Mouse (Mus musculus): Measurements from ENCODE around the gene Mrps33. TPM values are rescaled to one million over a fixed set of nuclear protein-coding genes. Genes with fewer than 3 reads are reported as not detected.

The Mrps33 gene
- 205 and 207 TPM in 2 replicates for polyA plus RNA-seq (2016; fragmentation: Nextera tagmentation; extraction: Ambion mirVana)

DNA sequence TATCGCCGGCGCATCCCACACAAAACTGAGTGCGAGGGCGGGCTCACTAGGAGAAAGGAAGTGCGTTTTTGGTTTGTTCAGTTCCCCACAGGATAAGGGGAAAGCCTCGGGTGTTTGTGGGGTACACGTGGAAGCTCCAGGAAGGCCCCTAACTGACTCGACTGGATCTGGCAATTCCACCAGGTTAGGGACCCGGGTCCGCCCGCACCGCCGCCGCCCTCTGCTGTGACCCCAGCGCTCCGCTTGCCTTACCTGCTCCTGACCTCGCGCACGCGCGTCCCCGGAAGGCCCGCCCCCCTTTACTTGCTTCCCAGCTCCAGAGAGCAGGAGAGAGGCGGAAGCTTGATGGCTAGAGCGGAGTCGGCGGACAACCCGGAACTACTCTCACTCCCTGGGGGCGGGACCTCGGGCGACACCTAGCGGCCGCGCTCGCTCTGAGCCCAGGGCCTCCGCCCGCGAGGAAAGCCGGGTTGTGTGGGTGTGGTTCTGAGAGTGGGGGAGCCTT, at the start of gene Mrps33:
TSS of gene Mrps33 (minus strand) at position 377 of the 505 bp plus-strand sequence.
- no peaks in the 10 kb centered on the region for H3K9me3 ChIP-seq
- peak; percentile 98 for DNase-seq (ENCODE audit: low spot score)
- WGBS = under 1% methylated on average over 40 of the region's 40 CpGs
- H3K4me1 ChIP-seq = peaks cover 11% of the 10 kb centered on the region
- H3K27me3 ChIP-seq (replicated peaks; ENCODE audit: low read depth, poor library complexity, severe bottlenecking) = no peaks in the 10 kb centered on the region
- H3K27ac ChIP-seq (replicated peaks) = peak within 1 kb of the TSS; percentile 83
- H3K36me3 ChIP-seq (replicated peaks) = 0 out of 2 replicates have a peak, but pooled peaks cover 3% of the 10 kb centered on the region
- H3K4me3 ChIP-seq = peak within 1 kb of the TSS; percentile 70

DNA sequence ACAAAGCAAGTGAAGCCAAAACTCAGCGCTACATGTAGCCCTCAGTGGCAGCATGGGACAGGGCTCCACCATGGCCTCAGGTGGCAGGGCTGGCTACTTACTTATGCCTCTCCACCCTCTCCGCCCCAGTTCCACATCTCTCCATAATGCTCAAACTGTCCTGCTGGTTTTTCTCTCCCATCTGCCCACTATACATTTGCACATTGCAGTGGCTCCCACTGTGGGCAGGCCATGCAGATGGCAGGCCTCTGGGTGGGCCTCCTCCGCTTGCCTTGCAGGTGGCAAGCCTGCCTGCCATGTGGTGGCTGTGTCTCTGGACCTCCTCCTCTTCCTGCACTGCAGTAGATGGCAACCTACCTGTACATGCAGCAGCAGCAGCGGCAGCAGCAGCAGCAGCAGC, 38.9 kb upstream of the Mrps33 start:
- no peaks in the 10 kb centered on the region for H3K9me3 ChIP-seq
- 93% methylated on average over 4 of the region's 4 CpGs for WGBS
- H3K4me1 ChIP-seq = no peaks in the 10 kb centered on the region
- no peaks in the 10 kb centered on the region for H3K27me3 ChIP-seq (replicated peaks; ENCODE audit: low read depth, poor library complexity, severe bottlenecking)
- no peaks in the 10 kb centered on the region for H3K36me3 ChIP-seq (replicated peaks)
- no peak overlapping the region for H3K27ac ChIP-seq (replicated peaks)
- no peak overlapping the region for H3K4me3 ChIP-seq
- no peak for DNase-seq (ENCODE audit: low spot score)

DNA sequence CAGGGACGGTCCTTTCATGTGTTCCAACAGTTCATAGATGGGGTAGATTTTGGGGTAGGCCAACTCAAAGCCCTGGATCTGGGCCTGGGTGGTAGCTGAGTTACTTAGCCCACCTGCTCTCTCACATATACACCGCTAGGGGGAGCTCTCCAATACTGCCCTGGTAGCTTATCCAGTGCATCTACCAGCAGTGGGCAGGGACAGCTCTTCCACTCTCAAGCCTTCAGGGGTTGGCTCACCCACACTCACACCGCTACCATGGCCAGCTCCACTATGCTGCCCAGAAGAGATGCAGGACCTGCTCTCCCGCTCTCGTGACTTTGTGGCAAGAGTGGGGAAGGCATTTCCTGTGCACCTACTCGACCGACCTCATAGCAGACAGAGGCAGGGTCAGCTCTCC, 38.0 kb upstream of the Mrps33 start:
- no peaks in the 10 kb centered on the region for H3K27me3 ChIP-seq (replicated peaks; ENCODE audit: low read depth, poor library complexity, severe bottlenecking)
- no peaks in the 10 kb centered on the region for H3K9me3 ChIP-seq
- no peak overlapping the region for H3K4me3 ChIP-seq
- no peaks in the 10 kb centered on the region for H3K4me1 ChIP-seq
- no peak overlapping the region for H3K27ac ChIP-seq (replicated peaks)
- 34% methylated on average over 7 of the region's 7 CpGs for WGBS
- no peaks in the 10 kb centered on the region for H3K36me3 ChIP-seq (replicated peaks)
- peak; percentile 14 for DNase-seq (ENCODE audit: low spot score)

DNA sequence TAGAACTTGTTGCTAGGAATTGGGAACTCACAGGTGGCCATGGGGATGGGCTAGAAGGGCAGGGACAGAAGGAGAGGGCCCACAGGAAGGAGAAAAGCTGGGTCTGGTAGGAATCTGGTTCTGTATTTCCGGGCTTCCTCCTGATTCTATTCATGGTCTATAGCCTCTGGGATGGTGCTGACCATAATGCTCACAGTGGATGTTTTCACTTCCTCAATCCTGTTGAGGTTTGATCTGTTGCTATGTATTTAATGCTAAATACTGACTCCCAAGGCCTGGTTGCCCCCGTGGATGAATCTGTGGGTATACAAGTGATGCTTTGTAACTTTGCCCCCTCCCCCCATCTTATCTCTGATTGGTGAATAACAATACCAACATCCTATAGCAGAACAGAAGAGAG, 36.8 kb upstream of the Mrps33 start:
- Histone ChIP-seq H3K36me3 (replicated peaks) (no peaks in the 10 kb centered on the region), H3K27me3 (replicated peaks; ENCODE audit: low read depth, poor library complexity, severe bottlenecking) (no peaks in the 10 kb centered on the region), H3K9me3 (no peaks in the 10 kb centered on the region; the same call in 1 of the 2 replicates), H3K27ac (replicated peaks) (no peak overlapping the region), H3K4me3 (no peak overlapping the region), H3K4me1 (no peaks in the 10 kb centered on the region)
- no peak for DNase-seq (ENCODE audit: low spot score)
- WGBS = 77% methylated on average over 2 of the region's 2 CpGs

- Histone ChIP-seq H3K27me3 (replicated peaks; ENCODE audit: low read depth, poor library complexity, severe bottlenecking) (no peaks in the 10 kb centered on the region), H3K4me3 (no peak overlapping the region), H3K4me1 (no peaks in the 10 kb centered on the region), H3K36me3 (replicated peaks) (no peaks in the 10 kb centered on the region), H3K9me3 (no peaks in the 10 kb centered on the region; the same call in 1 of the 2 replicates), H3K27ac (replicated peaks) (no peak overlapping the region)
- 89% methylated on average over 14 of the region's 14 CpGs for WGBS
- no peak for DNase-seq (ENCODE audit: low spot score)
Observed at GRCm38 (mm10) chr6:39843698-39844342, 33.0 kb upstream of the Mrps33 start.

DNA sequence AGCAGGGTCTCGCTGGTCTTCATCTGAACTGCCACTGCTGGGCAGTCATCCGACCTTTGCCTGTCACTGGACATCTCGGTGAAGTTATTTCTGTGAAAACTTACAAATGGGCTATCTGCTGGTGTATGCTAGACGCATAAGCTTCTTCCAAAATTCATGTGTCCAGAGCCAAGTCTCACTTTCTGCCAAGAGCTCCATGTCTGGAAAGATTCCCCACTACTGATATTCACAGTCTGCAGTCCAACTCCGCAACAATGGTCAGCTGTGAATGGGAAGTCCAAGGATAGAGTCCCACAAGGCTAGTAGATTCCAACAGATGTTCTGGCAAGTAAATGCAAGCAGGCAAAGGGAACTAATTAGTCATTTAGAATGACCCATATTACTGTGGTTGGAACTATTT, 17.9 kb upstream of the Mrps33 start:
- H3K9me3 ChIP-seq = no peaks in the 10 kb centered on the region
- no peaks in the 10 kb centered on the region for H3K36me3 ChIP-seq (replicated peaks)
- WGBS = 87% methylated on average over 5 of the region's 5 CpGs
- no peak overlapping the region for H3K27ac ChIP-seq (replicated peaks)
- no peaks in the 10 kb centered on the region; the same call in 1 of the 2 replicates for H3K4me1 ChIP-seq
- no peak overlapping the region for H3K4me3 ChIP-seq
- DNase-seq (ENCODE audit: low spot score) = no peak
- no peaks in the 10 kb centered on the region for H3K27me3 ChIP-seq (replicated peaks; ENCODE audit: low read depth, poor library complexity, severe bottlenecking)

DNA sequence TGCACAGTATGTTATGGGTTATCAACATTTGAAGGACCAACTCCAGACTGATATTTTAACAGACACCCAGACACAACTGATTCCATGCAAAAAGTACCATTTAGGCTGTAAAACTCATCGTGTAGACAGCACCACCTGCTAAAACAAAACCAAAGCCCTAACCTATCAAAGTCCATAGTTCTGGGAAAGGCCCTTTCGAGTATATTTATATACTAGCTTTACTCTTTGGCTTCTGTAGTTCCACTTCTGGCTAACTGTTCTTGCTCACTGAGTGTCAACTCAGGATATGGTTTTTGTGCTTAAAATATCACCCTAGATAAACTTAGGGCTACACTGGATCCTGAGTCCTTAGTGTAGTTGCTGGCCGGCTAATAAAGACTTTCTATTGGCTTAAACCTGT, 10.5 kb upstream of the Mrps33 start:
- no peaks in the 10 kb centered on the region for H3K9me3 ChIP-seq
- no peaks in the 10 kb centered on the region for H3K36me3 ChIP-seq (replicated peaks)
- no peak for DNase-seq (ENCODE audit: low spot score)
- H3K27me3 ChIP-seq (replicated peaks; ENCODE audit: low read depth, poor library complexity, severe bottlenecking) = no peaks in the 10 kb centered on the region
- 84% methylated on average over 3 of the region's 3 CpGs for WGBS
- H3K4me3 ChIP-seq = no peak overlapping the region
- H3K4me1 ChIP-seq = no peaks in the 10 kb centered on the region
- H3K27ac ChIP-seq (replicated peaks) = no peak overlapping the region

DNA sequence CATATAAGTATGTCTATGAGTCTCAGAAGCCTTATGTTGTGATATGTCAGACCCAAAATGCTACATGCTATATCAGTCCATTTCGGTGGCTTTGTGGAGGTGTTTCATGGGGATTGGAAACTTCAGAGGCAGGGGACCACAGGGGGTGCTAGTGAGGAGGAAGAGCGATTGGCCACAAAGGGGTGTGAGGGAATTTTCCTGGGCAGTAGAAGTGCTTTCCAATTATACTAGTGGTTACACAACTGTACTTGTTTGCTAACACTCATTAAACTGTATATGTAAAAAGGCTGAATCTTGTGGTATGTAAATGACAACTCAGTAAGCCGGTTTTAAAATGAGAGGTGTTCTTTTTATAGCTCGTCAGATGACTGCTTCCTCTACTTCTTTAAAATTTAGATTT, 8.1 kb upstream of the Mrps33 start:
- H3K27me3 ChIP-seq (replicated peaks; ENCODE audit: low read depth, poor library complexity, severe bottlenecking) = no peaks in the 10 kb centered on the region
- no peaks in the 10 kb centered on the region for H3K36me3 ChIP-seq (replicated peaks)
- no peak for DNase-seq (ENCODE audit: low spot score)
- no peaks in the 10 kb centered on the region for H3K4me1 ChIP-seq
- H3K4me3 ChIP-seq = no peak overlapping the region
- H3K9me3 ChIP-seq = no peaks in the 10 kb centered on the region
- WGBS = 53% methylated on average over 4 of the region's 4 CpGs
- no peak overlapping the region for H3K27ac ChIP-seq (replicated peaks)

DNA sequence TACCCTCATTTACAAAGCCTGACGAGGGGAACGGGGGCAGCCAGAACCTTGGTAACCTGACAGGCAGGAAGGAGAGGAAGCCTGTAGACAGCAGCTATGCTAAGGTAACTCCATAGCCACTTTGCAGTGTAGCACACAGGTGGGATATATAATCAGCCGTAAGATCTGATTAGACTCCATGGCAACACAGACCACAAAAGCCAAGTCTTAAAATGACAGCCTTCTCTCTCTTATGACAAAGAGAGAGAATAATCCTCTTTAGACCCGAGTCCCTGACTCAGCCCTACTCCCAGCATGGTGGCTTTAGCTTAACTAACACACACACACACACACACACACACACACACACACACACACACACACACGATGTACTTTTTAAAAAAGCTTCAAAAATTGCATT, 2.3 kb downstream of the Mrps33 start:
- Histone ChIP-seq H3K36me3 (replicated peaks) (peaks cover 19% of the 10 kb centered on the region), H3K4me3 (no peak overlapping the region), H3K4me1 (peaks cover 11% of the 10 kb centered on the region), H3K27me3 (replicated peaks; ENCODE audit: low read depth, poor library complexity, severe bottlenecking) (no peaks in the 10 kb centered on the region), H3K9me3 (no peaks in the 10 kb centered on the region), H3K27ac (replicated peaks) (no peak overlapping the region)
- 67% methylated on average over 5 of the region's 5 CpGs for WGBS
- DNase-seq (ENCODE audit: low spot score) = no peak

DNA sequence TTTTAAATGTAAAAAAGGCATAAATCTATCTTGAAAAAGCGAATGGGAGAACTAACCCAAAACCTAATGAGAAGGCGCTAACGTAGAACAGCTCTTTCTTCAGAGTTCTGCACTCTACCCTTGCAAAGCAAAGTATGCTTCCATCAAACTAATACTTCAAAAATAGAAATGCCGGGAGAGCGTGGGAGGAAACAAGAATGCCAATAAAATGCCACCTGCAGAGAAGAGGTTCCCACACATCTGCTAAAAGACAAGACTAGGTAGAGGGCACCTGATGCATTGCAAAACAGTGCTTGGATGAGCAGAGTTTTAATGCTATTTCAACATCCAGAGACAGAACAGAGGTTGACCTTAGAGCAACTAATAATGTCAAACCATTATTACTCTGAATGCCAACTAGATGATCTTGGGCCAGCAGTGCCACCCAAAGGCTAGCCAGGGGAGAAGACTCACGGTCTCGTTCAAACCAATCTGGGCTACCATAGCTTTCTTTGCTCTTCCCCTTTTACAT, 3.7 kb downstream of the Mrps33 start:
- Histone ChIP-seq H3K9me3 (no peaks in the 10 kb centered on the region), H3K27me3 (replicated peaks; ENCODE audit: low read depth, poor library complexity, severe bottlenecking) (no peaks in the 10 kb centered on the region), H3K36me3 (replicated peaks) (peaks cover 30% of the 10 kb centered on the region), H3K27ac (replicated peaks) (no peak overlapping the region), H3K4me3 (no peak overlapping the region), H3K4me1 (peaks cover 11% of the 10 kb centered on the region)
- 92% methylated on average over 7 of the region's 7 CpGs for WGBS
- DNase-seq (ENCODE audit: low spot score) = no peak

- H3K9me3 ChIP-seq = no peaks in the 10 kb centered on the region
- H3K4me1 ChIP-seq = peaks cover 11% of the 10 kb centered on the region
- DNase-seq (ENCODE audit: low spot score) = no peak
- H3K27me3 ChIP-seq (replicated peaks; ENCODE audit: low read depth, poor library complexity, severe bottlenecking) = no peaks in the 10 kb centered on the region
- H3K4me3 ChIP-seq = no peak overlapping the region
- peaks cover 36% of the 10 kb centered on the region for H3K36me3 ChIP-seq (replicated peaks)
- H3K27ac ChIP-seq (replicated peaks) = no peak overlapping the region
- 96% methylated on average over 7 of the region's 7 CpGs for WGBS
Observed at GRCm38 (mm10) chr6:39806336-39806735, 4.5 kb downstream of the Mrps33 start.

DNA sequence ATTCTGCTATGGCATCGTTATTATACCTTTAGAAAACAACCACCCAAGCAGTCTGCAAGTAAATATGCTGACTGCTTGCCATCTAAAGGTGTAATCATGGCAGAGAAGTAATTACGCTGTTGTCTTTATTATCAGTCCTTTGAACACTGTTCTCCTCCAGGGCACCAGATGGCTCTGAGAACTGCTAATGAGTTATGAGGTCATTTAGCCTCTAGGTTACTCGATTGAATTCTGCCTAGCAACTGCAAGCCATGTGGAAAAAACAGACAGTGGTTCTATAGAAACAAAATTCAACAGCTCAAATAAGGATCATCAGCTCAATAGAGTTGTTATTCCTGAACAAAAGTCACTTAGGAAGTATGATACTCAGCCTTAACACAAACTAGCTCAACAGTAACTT, 4.9 kb downstream of the Mrps33 start:
- DNase-seq (ENCODE audit: low spot score) = no peak
- Histone ChIP-seq H3K9me3 (no peaks in the 10 kb centered on the region), H3K4me1 (peaks cover 11% of the 10 kb centered on the region), H3K36me3 (replicated peaks) (peaks cover 40% of the 10 kb centered on the region), H3K27ac (replicated peaks) (no peak overlapping the region), H3K4me3 (no peak overlapping the region), H3K27me3 (replicated peaks; ENCODE audit: low read depth, poor library complexity, severe bottlenecking) (no peaks in the 10 kb centered on the region)
- 80% methylated on average over 3 of the region's 3 CpGs for WGBS

- H3K27me3 ChIP-seq (replicated peaks; ENCODE audit: low read depth, poor library complexity, severe bottlenecking) = no peaks in the 10 kb centered on the region
- H3K4me1 ChIP-seq = no peaks in the 10 kb centered on the region
- 0 out of 2 replicates have a peak, but pooled peaks cover 3% of the 10 kb centered on the region for H3K9me3 ChIP-seq
- no peak overlapping the region for H3K4me3 ChIP-seq
- H3K36me3 ChIP-seq (replicated peaks) = peaks cover 48% of the 10 kb centered on the region
- 94% methylated on average over 7 of the region's 7 CpGs for WGBS
- no peak overlapping the region for H3K27ac ChIP-seq (replicated peaks)
- DNase-seq (ENCODE audit: low spot score) = no peak
Observed at GRCm38 (mm10) chr6:39800977-39801376, 9.8 kb downstream of the Mrps33 start.
